Mouse (Mus musculus) embryo, embryonic 11.5 days (tissue): ENCODE measurements around the gene Zfp280b.
"Not testable (repeated sequence)": the region's sequence is repeated elsewhere in the genome, so short reads cannot be mapped to it uniquely, and the experiment has no call there.

Experiments used
- DNase-seq: peaks from one replicate; pipeline ENCODE4 v3.0.0-alpha.2; 2012; ENCODE audit warnings: low read depth, low spot score

Zfp280b gene

DNA sequence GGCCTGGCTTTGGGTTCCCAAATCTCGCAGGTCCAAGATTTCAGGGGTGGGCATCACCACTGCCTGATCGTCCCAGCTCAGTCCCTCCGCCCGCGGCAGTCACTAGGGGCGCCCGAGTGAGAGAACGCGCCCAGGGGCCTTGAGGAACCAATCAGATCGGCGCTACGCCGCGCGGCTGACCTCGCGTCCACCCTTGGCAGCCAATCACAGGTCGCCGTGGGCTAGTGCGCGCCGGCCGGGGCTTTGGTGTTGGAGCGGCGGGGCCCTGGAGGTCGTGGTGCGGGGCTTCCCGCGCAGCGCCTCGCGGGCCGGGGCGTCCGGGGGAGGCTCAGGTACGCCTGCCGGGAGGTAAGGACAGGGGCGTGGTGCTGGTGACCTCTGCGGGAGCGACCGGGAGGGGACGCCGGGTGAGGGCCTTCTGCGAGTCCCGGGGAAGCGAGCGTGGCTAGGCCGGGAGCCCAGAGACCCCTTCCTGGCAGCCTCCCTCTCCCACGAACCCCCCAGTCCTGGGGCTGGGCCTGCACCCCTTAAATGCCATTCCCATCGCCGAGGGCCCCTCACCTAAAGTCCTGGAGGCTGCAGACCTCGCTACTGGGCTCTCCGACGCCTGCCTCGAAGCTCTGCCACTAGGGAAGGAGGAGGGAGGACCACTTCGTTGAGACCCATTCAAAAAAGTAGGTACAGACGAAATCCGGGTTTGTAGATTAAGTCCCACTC lies at the start of gene Zfp280b:
Gene Zfp280b (plus strand): TSS at position 249 of the 717 bp plus-strand sequence.
- peak; percentile 94 for DNase-seq

DNA sequence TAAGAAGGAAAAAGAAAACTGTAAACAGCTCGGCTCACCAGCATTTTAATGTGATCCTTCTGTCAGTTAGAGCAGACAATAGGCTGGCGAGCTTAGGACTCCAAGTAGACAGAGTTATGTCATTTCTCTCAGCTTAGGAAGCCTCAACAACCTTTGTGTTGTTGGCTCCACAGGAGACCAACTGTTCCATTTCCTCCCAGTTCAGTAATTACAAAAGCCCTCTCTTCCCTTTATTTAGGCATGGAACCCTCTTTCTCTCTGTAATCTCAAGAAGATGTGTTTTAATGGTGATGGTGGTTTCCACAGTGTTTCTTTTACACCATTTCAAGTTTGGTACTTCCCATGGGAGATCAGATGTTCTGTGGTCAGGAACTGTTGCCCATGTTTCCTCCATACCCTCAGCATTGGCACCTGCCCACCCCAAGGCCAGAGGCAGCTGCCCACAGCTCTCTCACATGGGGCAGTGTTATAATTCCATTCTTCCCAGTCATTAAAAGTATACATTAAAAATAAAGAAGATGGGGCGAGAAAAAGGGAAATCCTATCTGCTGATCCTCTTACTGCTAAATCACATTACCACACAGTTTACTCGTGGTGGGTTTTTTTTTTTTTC lies 41.9 kb upstream of the Zfp280b start:
- no peak for DNase-seq

DNA sequence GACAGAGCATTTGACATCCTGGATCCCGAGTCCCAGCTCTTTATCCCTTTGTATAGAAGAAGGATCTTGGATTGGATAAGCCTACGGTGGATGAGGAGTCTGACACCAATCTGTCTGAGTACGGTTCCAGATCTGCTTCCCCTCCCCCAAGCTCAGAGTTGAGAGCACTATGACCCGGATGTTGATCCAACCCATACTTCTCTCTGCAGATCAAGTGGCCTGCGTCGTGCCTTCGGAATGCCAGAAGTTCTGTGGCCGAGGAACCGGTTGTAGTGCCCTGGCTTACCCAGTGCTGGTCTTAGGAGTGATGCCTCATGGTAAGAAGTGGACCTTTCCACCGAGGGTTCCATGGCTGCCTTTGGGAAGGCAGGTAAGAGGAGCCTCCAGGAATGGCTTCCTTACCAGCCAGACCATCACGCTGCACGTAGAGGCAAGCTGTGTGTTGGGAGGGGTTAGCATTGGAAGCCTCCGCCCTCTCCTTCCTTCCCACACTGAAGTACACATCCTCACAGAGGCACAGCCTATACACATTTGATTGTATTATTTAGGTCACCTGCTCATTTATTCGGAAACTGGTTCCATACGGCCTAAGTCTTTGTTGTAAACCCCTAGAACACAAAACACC lies 38.7 kb upstream of the Zfp280b start:
- no peak for DNase-seq

DNA sequence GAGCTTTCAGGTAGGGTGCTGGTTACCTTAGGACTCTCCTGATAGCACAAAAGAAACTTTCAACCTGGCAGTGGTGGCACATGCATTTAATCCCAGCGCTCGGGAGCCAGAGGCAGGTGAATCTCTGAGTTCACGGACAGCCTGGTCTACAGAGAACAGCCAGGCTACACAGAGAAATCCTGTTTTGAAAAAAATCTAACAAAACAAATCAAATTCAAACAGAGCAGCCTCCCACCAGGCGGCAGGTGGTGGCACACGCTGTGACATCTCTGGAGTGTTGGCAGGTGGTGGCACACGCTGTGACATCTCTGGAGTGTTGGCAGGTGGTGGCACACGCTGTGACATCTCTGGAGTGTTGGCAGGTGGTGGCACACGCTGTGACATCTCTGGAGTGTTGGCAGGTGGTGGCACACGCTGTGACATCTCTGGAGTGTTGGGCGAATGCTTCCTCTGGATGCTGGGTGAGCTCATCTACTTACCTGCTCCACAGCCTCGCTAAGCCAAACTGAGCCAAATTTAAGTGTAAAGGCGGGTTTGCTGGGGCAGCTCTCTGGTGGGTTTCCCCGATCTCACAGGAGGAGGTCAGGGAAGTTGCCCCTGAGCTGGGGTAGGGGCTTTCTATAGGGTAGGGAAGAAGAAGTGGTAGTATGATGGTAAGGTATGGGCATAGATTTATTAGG lies 37.8 kb upstream of the Zfp280b start:
- not testable (repeated sequence) for DNase-seq

DNA sequence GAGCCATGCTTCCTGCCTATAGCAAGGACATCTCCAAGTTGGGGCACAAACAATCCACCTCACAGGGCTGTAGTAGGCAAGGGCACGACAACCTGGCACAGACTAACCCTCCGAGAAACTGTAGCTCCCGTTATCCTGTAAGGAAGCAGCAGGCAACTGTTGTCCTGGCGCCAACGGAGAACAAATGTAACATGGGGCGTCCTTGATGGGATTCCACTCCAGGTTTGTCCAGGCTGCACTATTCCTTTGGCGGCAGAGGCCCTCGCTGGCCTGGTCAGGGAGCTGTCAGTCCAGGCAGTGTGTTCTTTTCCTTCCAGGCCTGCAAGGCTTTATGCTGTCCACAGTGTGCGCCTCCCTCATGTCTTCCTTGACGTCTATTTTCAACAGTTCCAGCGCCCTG lies 37.0 kb upstream of the Zfp280b start:
- no peak for DNase-seq

DNA sequence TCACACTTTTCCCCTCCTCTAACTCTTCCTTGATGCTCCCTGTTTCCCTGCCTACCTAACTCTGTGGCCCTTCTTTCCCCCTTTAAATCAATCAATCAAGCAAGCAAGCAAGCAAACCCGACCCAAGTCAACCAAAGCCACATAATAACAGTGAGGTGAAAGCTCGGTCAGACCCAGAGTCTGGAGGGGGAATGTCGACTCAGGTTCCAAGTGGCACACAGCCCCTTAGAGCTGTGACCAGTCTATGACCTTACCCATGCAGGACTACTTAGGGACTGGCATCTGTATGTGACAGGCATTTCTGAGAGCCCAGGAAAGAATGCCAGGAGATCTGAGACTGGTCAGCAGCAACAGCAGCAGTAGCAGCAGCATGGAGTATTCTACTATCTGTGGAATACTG lies 36.1 kb upstream of the Zfp280b start:
- no peak for DNase-seq

DNA sequence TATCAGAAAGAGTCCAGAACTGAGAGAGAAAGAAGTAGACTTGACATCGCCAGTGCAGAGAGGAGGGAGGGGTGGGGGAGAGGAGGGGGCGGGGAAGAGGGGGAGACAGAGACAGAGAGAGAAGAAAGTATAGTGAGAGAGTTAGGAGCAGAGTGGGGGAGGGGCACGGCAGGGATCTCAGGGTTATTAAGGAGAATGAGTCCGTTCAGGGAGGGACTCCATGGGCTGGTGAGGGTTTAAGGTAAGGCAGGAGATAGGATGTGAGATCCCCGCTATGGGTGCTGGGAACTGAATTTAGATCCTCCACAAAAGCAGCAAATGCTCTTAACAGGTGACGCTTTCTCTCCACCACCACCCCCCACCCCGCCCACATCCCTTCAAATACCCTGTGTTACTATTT lies 31.3 kb upstream of the Zfp280b start:
- DNase-seq = no peak

DNA sequence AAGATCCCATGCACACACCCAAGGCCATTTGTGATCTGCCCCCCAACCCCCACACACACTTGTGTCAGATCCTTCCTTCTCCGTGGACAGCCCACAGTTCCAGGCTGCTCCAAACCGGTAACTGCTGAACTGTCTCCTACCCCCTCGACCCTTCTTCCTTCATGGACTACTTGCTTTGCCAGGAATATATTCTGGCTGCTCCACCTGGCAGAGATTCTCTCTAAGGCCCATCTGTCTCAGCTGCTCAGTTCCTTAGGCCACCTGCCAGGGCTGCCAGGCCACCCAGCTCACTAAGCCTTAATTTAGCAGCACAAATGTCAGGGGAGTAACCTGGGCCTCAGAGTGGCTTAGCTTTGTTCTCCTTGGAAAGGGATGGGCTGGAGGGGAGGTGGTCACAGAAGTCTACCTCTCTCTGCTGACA lies 30.3 kb upstream of the Zfp280b start:
- no peak for DNase-seq

DNA sequence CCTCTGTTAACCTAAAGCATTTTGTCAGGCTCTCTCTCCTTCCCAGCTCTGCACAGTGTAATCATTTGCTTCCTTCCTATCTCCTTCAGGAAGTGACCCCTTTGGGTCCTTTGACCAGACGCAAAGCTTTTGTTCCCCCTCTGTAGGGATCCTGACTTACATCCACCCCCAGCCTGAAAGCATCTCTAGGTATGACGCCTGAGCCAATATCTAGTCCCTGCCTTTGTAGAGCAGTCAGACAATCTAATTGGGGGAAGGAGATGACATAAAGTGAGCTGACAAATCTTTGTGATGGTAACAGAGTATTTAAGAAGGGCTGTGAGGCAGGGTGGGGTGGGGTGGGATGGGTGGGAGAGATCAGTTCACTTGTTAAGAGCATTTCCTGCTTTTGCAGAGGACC lies 29.8 kb upstream of the Zfp280b start:
- DNase-seq = no peak

DNA sequence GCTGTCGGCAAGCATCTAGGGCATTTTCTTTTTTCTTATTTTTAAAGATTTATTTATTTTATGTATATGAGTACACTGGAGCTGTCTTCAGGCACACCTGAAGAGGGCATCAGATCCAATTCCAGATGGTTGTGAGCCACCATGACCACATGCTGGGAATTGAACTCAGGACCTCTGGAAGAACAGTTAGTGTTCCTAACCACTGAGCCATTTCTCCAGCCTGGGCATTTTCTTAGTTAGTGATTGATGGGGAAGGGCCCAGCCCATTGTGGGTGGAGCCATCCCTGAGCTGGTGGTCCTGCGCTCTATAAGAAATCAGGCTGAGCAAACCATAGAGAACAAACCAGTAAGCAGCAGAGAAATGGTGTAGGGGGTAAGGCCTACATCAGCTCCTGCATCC lies 29.2 kb upstream of the Zfp280b start:
- DNase-seq = no peak

DNA sequence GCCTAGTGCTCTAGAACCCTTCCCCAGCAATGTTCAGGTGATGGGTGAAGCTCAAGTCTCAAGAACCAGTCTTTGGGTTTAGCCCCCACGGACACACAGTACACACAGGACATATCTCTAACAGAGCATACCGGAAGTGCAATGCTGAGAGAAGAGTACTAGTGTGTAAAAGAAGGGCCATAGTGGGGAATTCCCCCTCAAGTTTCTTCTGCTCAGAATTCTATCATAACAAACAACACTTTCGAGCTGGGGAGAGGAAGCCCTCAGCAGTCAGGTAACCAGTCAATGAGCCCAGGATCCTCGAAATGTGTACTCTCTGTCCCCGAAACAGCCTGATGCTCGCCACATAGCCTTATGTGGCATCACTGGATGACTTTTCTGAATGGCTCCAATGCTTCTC lies 26.1 kb upstream of the Zfp280b start:
- DNase-seq = no peak

DNA sequence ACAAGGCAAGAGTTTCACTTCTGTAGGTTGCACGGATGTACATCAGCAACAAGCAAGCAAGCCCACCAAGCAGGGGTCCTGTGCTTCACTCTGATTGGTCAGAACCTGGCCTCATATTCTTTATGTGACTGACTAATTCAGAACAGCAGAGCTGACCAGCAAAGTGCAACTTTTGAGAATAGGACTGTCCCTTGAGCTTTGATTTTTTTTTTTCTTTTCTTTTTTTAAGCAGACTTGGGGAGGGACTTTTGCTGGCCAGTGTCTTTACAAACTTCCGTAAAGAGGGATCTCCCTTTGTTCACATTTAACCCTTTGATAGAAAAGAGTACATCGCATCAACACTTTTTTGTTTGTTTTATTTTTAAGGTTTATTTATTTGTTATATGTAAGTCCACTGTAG lies 22.6 kb upstream of the Zfp280b start:
- no peak for DNase-seq

DNA sequence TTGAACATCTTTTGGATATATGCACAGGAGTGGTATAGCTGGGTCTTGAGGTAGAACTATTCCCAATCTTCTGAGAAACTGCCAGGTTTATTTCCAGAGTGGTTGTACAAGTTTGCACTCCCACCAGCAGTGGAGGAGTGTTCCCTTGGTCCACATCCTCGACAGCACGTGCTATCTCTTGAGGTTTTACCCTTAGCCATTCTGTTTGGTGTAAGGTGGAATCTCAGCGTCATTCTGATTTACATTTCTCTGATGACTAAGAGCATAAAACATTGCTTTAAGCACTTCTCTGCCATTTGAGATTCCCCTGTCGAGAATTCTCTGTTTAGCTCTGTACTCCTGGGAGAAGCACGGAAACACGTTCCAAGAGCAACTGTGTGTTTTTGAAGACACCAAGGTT lies 19.5 kb upstream of the Zfp280b start:
- DNase-seq = no peak

DNA sequence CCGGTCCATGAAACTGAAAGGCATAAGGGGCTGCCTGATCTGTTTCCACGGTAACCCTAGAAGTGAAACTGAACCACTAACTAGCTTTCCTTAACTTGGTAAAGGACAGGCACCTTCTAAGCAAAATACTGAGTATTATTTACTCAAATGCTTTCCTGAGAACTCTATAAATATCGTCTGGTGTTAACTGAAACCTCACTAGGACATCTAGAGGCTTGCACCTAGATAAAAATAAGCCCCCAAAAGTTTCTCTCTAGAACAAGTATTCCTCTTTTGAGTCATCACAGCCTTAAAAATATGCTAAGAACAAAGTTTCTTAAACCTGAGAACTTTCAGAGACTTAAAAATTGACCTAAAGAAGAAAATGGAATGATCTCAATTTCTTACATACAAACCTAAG lies 15.6 kb upstream of the Zfp280b start:
- DNase-seq = no peak

DNA sequence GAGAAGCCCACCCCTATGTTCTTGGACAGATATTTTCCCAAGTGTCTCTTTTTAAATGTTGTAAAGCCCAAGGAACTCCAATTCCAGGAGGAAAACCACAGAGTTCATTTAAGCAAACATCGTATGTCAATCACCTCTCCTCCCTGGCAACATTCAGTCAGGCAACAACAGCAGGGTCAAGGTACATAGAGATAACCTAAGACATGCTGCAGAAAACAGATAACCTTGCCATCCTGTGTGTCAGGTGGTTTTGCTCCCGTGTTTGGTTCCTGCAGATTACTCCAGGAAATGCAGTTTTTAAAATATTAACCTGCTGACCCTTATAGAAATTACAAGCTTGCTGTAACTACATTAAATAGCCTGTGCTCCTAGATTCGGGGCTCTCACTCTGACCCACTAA lies 10.7 kb upstream of the Zfp280b start:
- no peak for DNase-seq

DNA sequence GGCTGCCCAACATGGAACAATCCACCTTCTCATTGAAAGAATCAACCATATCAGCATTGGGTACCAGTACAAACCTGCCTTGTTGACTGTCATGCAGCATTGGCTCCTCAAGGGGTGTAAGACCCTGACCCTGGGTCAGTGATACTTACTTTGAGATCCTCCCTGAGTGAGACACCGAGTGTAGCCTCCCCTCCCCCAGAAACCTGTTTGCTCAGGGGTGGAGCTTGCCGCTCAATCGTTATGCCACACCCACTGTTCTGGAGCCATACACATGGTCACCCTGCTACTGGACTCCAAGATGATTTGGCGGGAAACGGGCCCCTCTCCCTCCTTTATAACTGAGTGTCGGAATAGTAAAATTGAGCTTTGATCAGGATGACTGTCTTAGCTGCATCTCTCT lies 8.5 kb upstream of the Zfp280b start:
- DNase-seq = no peak

DNA sequence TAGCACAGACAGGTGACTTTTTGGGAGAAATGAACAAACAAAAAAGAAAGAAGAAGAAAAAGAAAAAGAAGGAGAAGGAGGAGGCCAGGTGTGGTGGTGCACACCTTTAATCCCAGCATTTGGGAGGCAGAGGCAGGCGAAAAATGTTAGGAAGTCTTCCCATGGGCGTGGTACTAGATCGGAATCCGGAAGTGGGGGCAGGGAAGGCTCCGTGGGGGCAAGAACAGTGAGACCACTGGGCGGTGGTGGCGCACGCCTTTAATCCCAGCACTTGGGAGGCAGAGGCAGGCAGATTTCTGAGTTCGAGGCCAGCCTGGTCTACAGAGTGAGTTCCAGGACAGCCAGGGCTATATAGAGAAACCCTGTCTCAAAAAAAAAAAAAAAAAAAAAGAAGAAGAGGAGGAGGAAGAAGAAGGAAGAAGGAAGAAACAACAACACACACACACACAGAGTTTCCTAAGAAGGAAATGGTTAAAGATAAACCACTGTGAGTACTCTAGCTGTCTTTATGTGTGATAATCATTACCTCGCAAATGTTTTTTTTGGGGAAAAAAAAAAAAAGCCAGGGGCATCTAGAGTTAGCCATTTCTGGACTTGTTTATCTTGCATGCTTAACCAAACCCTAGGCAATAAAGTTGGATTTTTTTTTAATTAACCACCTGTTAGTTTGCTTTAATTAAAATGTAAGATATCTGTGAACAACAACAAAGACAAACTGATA lies 6.8 kb upstream of the Zfp280b start:
- DNase-seq = no peak

DNA sequence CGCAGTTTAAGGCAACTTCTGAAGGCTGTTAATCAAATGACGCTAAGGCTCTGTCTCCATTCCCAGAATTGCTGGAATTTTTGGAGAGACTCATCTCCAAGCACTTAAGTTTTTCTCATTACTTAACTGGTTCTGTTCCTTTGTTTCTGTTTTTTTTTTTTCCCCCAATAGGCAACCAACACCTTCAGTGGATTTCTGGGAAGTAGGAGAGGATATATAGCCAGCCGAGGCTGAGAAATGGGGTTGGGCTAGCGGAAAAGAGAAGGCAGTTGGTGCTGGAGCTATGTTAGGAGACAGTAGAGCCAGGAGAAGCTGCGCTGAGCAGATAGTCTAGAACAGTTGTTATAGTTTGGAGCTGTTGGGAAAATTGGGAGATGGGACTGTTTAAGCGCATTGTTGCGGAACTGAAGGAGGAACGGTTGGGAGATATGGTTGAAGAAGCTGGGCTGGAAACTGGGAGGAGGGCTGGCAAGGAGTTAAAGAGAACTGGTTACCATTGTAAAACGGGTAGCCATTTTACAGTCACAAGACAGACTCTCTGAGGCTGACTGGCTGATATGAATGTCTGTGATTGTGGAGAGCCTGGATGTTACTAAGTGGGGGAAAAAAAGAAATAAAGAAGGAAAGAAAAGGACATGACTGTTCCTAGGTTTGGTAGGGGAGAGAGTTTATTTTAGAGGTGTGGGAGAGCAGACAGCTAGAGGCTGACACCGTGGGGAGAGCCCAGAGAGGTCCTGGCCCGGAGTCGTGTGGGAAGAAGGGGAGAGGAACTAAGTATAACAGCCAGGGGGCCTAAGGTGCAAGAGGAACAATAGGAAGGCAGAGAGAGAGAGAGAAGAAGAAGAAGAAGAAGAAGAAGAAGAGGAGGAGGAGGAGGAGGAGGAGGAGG lies 5.1 kb upstream of the Zfp280b start:
- DNase-seq = no peak

DNA sequence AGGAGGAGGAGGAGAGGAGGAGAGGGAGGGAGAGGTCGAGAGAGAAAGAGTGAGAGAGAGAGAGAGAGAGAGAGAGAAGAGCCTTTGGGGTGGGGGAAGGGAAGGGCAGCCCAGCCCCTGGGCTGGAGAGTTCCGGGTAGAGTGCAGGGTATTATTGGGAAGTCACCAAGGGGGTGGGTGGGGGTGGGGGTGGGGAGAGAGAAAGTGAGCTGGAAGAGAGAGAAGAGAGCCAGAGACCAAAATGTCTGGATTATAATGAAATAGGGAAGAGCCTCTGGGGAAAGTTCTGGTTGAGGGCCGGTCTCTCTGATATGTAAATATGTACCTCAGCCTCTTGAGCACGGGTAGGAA lies 4.5 kb upstream of the Zfp280b start:
- no peak for DNase-seq

DNA sequence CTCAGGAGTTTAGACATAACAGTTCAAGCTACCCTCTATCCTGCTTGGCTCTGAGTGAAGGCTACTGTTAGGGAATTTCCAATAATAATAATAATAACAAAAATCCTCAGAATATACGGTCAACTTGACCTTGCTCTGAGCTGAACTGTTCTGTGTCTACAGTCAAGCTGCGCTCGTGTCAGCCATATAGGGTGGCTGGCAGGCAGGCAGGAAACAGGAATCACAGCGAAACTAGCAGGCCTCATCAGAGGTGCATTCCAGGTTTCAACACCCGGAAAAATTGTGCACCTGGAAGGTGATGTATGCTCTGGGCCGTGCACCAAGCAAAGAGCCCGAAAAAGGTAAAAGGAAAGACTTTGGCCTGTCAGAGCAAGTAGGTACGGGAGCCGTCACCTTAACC lies 4.1 kb upstream of the Zfp280b start:
- no peak for DNase-seq

DNA sequence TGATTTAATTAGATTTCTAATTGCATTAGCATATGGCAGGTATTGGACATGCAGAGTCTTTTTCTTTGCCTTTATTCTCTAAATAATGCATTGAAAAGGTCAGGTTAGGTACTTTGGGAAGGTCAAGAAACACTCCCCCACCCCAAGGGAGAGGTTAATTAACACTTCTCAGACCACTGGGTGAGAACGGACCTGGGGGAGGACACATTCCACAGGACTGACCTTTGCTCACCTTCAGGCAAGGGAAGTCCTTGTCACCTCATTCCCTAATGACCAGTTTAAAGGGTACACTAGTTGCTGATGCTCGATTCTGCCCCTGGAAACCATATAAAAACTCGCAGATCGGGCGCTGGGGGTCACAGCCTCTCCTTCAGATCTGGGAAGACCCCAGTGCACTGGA lies 3.2 kb upstream of the Zfp280b start:
- no peak for DNase-seq
